Mouse (Mus musculus) effector memory CD4-positive, alpha-beta T cell, adult 7 months (primary cell): ENCODE measurements around the gene Tmem189. TPM values are rescaled to one million over a fixed set of nuclear protein-coding genes. Genes with fewer than 3 reads are reported as not detected.

ENCODE experiments used
- polyA plus RNA-seq: library from polyadenylated mRNA; unstranded; fragments of 100-300 nt; shearing (Covaris generic); gene quantifications from one replicate; pipeline ENCODE4 v1.2.1, GENCODE M21; 2017

Gene Tmem189
- 95.8 TPM for polyA plus RNA-seq

GRCm38 (mm10) chr2:167689501-167690218 is at the start of gene Tmem189:
Gene Tmem189, minus strand, starts transcription at chr2:167689822.

GRCm38 (mm10) chr2:167688498-167689451 is 847 bp downstream of the Tmem189 start, which contains the start of gene Cebpb:
Gene Cebpb, plus strand, starts transcription at chr2:167688915.

GRCm38 (mm10) chr2:167661270-167662203 is 28.1 kb downstream of the Tmem189 start, which contains the start of gene Gm20431:
Gene Gm20431, minus strand, starts transcription at chr2:167661496.

GRCm38 (mm10) chr2:167631591-167632448 is 57.8 kb downstream of the Tmem189 start, which contains the start of gene Ube2v1:
Gene Ube2v1, minus strand, starts transcription at chr2:167632095.

Other genes starting within 250 kb of the Tmem189 start
- gene Rnf114, start 197.2 kb downstream of the Tmem189 start, polyA plus RNA-seq = 198 TPM
- 49.9 TPM for gene Spata2, start 196.9 kb downstream of the Tmem189 start, polyA plus RNA-seq
- gene Snai1, start 151.6 kb downstream of the Tmem189 start, polyA plus RNA-seq = not detected
- 206 TPM for gene Ube2v1, start 57.7 kb downstream of the Tmem189 start, polyA plus RNA-seq
- 28.2 TPM for gene Gm20431, start 28.3 kb downstream of the Tmem189 start, polyA plus RNA-seq
- 94.0 TPM for gene Cebpb, start 907 bp downstream of the Tmem189 start, polyA plus RNA-seq
- gene Ptpn1, start 242.2 kb upstream of the Tmem189 start, polyA plus RNA-seq = 184 TPM